Mouse (Mus musculus) CH12.LX (cell line): ENCODE data around the gene Fbxl22. TPM values are rescaled to one million over a fixed set of nuclear protein-coding genes. Genes with fewer than 3 reads are reported as not detected.

Source experiments
- DNase-seq: peaks from one replicate; pipeline ENCODE4 v3.0.0-alpha.2; 2013; ENCODE audit errors: extremely low read depth
- H3K27ac ChIP-seq: 2 replicates; pipeline ENCODE4 v1.5.1; 2012; ENCODE audit warnings: low read depth, mild to moderate bottlenecking, control low read depth, moderate library complexity; ENCODE audit not compliant: insufficient read depth
- H3K27me3 ChIP-seq: replicated peaks from 2 replicates; pipeline ENCODE3; 2012; ENCODE audit warnings: inconsistent platforms
- H3K36me3 ChIP-seq, 2 experiments: replicated peaks in 1 of 2; 2 replicates each; pipeline versions ENCODE3 to v1.6.1; 2012; ENCODE audit warnings: inconsistent platforms in 1 of 2, low read length in 1 of 2, mild to moderate bottlenecking in 1 of 2, mixed read lengths in 1 of 2, moderate library complexity in 1 of 2; ENCODE audit not compliant: control insufficient read depth in 1 of 2, insufficient read depth in 1 of 2
- H3K4me1 ChIP-seq, 2 experiments: 2 replicates each; pipeline ENCODE4 v1.6.1; 2012; ENCODE audit warnings: inconsistent platforms in 1 of 2, moderate library complexity in 1 of 2; ENCODE audit not compliant: insufficient read depth in 2 of 2, control insufficient read depth in 1 of 2
- H3K4me2 ChIP-seq: 2 replicates; pipeline ENCODE4 v1.6.1; 2012; ENCODE audit warnings: low read depth, mild to moderate bottlenecking, control low read depth; ENCODE audit not compliant: poor library complexity, insufficient read depth, severe bottlenecking
- H3K4me3 ChIP-seq, 3 experiments: fragments of 150-350 bp in 1 of 3; sonication (generic) in 1 of 3; replicated peaks in 1 of 3; 2 replicates each; pipeline versions ENCODE3 to v1.5.1; 2011 to 2012; ENCODE audit warnings: low read depth in 2 of 3, low read length in 2 of 3, mild to moderate bottlenecking in 2 of 3, moderate library complexity in 2 of 3, control low read depth in 1 of 3, improper control_type of control experiment in 1 of 3, inconsistent platforms in 1 of 3, mixed read lengths in 1 of 3; ENCODE audit not compliant: poor library complexity in 1 of 3
- H3K79me2 ChIP-seq: replicated peaks from 2 replicates; pipeline ENCODE4 v1.6.1; 2012; ENCODE audit warnings: mild to moderate bottlenecking, moderate library complexity; ENCODE audit not compliant: control insufficient read depth, poor library complexity, insufficient read depth, severe bottlenecking; ENCODE audit errors: extremely low read depth
- H3K9ac ChIP-seq: 2 replicates; pipeline ENCODE4 v1.6.1; 2012; ENCODE audit warnings: low read depth, mild to moderate bottlenecking, control low read depth, moderate library complexity; ENCODE audit not compliant: insufficient read depth
- H3K9me3 ChIP-seq: replicated peaks from 2 replicates; pipeline ENCODE3; 2012; ENCODE audit warnings: low read length, inconsistent platforms, mixed read lengths
- CHD1 ChIP-seq: IDR thresholded peaks from 2 replicates; pipeline ENCODE4 v1.6.1; 2012; ENCODE audit warnings: low read depth, low read length, improper control_type of control experiment, inconsistent platforms
- CHD2 ChIP-seq: IDR thresholded peaks from 2 replicates; pipeline ENCODE4 v1.6.1; 2011; ENCODE audit warnings: low read length, improper control_type of control experiment
- ELF1 ChIP-seq: IDR thresholded peaks from 2 replicates; pipeline ENCODE4 v1.6.1; 2014; ENCODE audit warnings: low read depth, mild to moderate bottlenecking, inconsistent platforms, low read length, improper control_type of control experiment
- EP300 ChIP-seq: IDR thresholded peaks from 2 replicates; pipeline ENCODE4 v1.6.1; 2011; ENCODE audit warnings: low read length, improper control_type of control experiment
- ETS1 ChIP-seq: conservative IDR thresholded peaks from 2 replicates; pipeline ENCODE4 v1.6.1; 2012; ENCODE audit warnings: low read depth, mild to moderate bottlenecking, inconsistent platforms, low read length, improper control_type of control experiment, moderate library complexity
- GABPA ChIP-seq: IDR thresholded peaks from 2 replicates; pipeline ENCODE4 v1.6.1; 2012; ENCODE audit warnings: low read depth, low read length, improper control_type of control experiment, inconsistent platforms; ENCODE audit not compliant: insufficient replicate concordance
- IRF4 ChIP-seq: IDR thresholded peaks from 2 replicates; pipeline ENCODE4 v1.6.1; 2014; ENCODE audit warnings: low read depth, mild to moderate bottlenecking, inconsistent platforms, low read length, improper control_type of control experiment
- JUN ChIP-seq: IDR thresholded peaks from 2 replicates; pipeline ENCODE4 v1.6.1; 2011; ENCODE audit warnings: low read depth, mild to moderate bottlenecking, low read length, improper control_type of control experiment, moderate library complexity; ENCODE audit not compliant: insufficient read depth
- KAT2A ChIP-seq: IDR thresholded peaks from 2 replicates; pipeline ENCODE4 v1.6.1; 2012; ENCODE audit warnings: low read length, improper control_type of control experiment, inconsistent platforms; ENCODE audit not compliant: insufficient replicate concordance
- MAFK ChIP-seq: IDR thresholded peaks from 2 replicates; pipeline ENCODE4 v1.6.1; 2011; ENCODE audit warnings: low read length, improper control_type of control experiment; ENCODE audit not compliant: insufficient replicate concordance
- MAX ChIP-seq: IDR thresholded peaks from 2 replicates; pipeline ENCODE4 v1.6.1; 2011; ENCODE audit warnings: low read length, improper control_type of control experiment
- MAZ ChIP-seq: IDR thresholded peaks from 2 replicates; pipeline ENCODE4 v1.6.1; 2012; ENCODE audit warnings: low read depth, mild to moderate bottlenecking, inconsistent platforms, low read length, improper control_type of control experiment, moderate library complexity
- MXI1 ChIP-seq: IDR thresholded peaks from 2 replicates; pipeline ENCODE4 v1.6.1; 2011; ENCODE audit warnings: mild to moderate bottlenecking, low read depth, low read length, improper control_type of control experiment
- POLR2A ChIP-seq: IDR thresholded peaks from 2 replicates; pipeline ENCODE4 v1.6.1; 2011; ENCODE audit warnings: low read depth, mild to moderate bottlenecking, improper control_type of control experiment, low read length
- RAD21 ChIP-seq: IDR thresholded peaks from 2 replicates; pipeline ENCODE4 v1.6.1; 2011; ENCODE audit warnings: low read depth, mild to moderate bottlenecking, low read length, improper control_type of control experiment, moderate library complexity
- RCOR1 ChIP-seq: conservative IDR thresholded peaks from 2 replicates; pipeline ENCODE4 v1.6.1; 2012; ENCODE audit warnings: low read depth, mild to moderate bottlenecking, inconsistent platforms, low read length, improper control_type of control experiment
- TCF12 ChIP-seq: IDR thresholded peaks from 2 replicates; pipeline ENCODE4 v1.6.1; 2014; ENCODE audit warnings: low read depth, mild to moderate bottlenecking, inconsistent platforms, low read length, improper control_type of control experiment
- USF1 ChIP-seq: IDR thresholded peaks from 2 replicates; pipeline ENCODE4 v1.6.1; 2014; ENCODE audit warnings: low read depth, mild to moderate bottlenecking, inconsistent platforms, low read length, improper control_type of control experiment
- ZKSCAN1 ChIP-seq: IDR thresholded peaks from 2 replicates; pipeline ENCODE4 v1.6.1; 2012; ENCODE audit warnings: low read depth, inconsistent platforms, low read length, improper control_type of control experiment, borderline replicate concordance
- dilution Hi-C: fragments of 300-500 bp; cut with MboI; formaldehyde crosslinking; loops from 2 replicates; pipeline ENCODE4 v1.14.3; 2020; ENCODE audit warnings: low sequenced_read_pairs; ENCODE audit not compliant: extremely low pct_unique_long_range_greater_than_20kb, extremely low pct_ligation_motif_present
- in situ Hi-C: fragments of 300-500 bp; cut with MboI; formaldehyde crosslinking; loops from 3 replicates; pipeline ENCODE4 v1.14.3; 2019; ENCODE audit warnings: low sequenced_read_pairs, low pct_ligation_motif_present, low pct_unique_long_range_greater_than_20kb, mixed read lengths
- polyA plus RNA-seq: library from polyadenylated mRNA; unstranded; fragments of >175 nt; gene quantifications from 2 replicates; pipeline ENCODE4 v1.2.1, GENCODE M21; 2012; ENCODE audit warnings: low read depth; ENCODE audit not compliant: insufficient read length
- total RNA-seq, 2 experiments: library from RNA; depleted of rRNA; stranded (reverse); fragments of 300-350 nt in 1 of 2; fragments of >200 nt in 1 of 2; gene quantifications; 2 replicates each; pipeline ENCODE4 v1.2.3; 2012 to 2014

The Fbxl22 gene
- total and polyA plus RNA-seq, 3 experiments: 0.19 to 0.34 (median 0.21) TPM

- in situ Hi-C loops (no loop called here), dilution Hi-C loops (no loop called here)
- peak; percentile 75 for DNase-seq
- Histone ChIP-seq H3K27ac (peak overlapping the region; percentile 81; the same call in 1 of the 2 replicates), H3K4me1 (peaks cover 11 to 45% of the 10 kb centered on the region in 2 experiments; a peak in 3 of 4 replicates)
- TF ChIP-seq MXI1 (no peak), ELF1 (peak; percentile 44; the same call in 1 of the 2 replicates), EP300 (peak; percentile 41; the same call in 1 of the 2 replicates), JUN (no peak), RAD21 (no peak), CHD1 (no peak), MAX (no peak), MAZ (no peak), MAFK (no peak), USF1 (no peak), GABPA (no peak), RCOR1 (no peak), POLR2A (no peak), IRF4 (peak; percentile 49; the same call in 1 of the 2 replicates)
- TF ChIP-seq, all 38 proteins: peak for 3
- no peaks in the 10 kb centered on the region for H3K79me2 ChIP-seq
- peaks cover 4% of the 10 kb centered on the region for H3K9me3 ChIP-seq
- H3K36me3 ChIP-seq: peaks cover 59 to 76% of the 10 kb centered on the region in 2 experiments
- no peak overlapping the region for H3K9ac ChIP-seq
- H3K27me3 ChIP-seq: no peaks in the 10 kb centered on the region
- peak overlapping the region; percentile 55; the same call in 1 of the 2 replicates for H3K4me2 ChIP-seq
- H3K4me3 ChIP-seq: no peak overlapping the region
Measured at GRCm38 (mm10) chr9:66492361-66492760, 22.0 kb downstream of the Fbxl22 start.

DNA sequence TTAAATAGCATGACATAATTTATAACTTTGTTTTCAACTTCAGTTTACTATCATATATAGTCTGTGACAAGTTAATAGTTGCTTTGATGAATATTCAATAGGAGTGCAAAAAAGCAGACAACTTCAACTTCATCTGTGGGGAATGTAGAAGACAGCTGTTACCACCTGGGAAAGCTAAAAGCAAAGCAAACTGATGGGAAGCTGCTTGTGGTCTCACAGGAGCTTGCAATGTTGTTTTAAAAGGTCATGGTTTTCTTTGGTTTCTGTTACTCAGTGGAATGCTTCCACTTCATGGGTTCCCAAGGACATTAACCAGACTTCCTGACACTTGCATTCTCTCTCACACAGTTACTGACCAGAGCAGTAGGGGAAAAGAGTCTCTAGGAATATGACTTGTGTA lies 25.6 kb downstream of the Fbxl22 start:
- in situ Hi-C loops: no loop called here
- dilution Hi-C loops: no loop called here

More for the DNA sequence above, 25.6 kb downstream of the Fbxl22 start:
- H3K27me3 ChIP-seq: no peaks in the 10 kb centered on the region
- no peak overlapping the region for H3K27ac ChIP-seq
- no peak overlapping the region for H3K4me2 ChIP-seq
- no peak overlapping the region for H3K4me3 ChIP-seq
- H3K36me3 ChIP-seq: peaks cover 62 to 79% of the 10 kb centered on the region in 2 experiments
- no peaks in the 10 kb centered on the region for H3K79me2 ChIP-seq
- no peak for TF ChIP-seq CHD1
- TF ChIP-seq RCOR1: no peak
- TF ChIP-seq ETS1: no peak
- TF ChIP-seq CHD2: no peak
- no peak for TF ChIP-seq KAT2A
- no peak for TF ChIP-seq ZKSCAN1
- no peak for TF ChIP-seq GABPA
- no peak for TF ChIP-seq TCF12
- DNase-seq: no peak
- H3K9me3 ChIP-seq: peaks cover 4% of the 10 kb centered on the region
- no peak overlapping the region for H3K9ac ChIP-seq
- H3K4me1 ChIP-seq: peaks cover 11 to 34% of the 10 kb centered on the region in 2 experiments; a peak in 3 of 4 replicates
